Mouse (Mus musculus): ENCODE results near the gene Arid1b.

GRCm38 (mm10) chr17:5097545-5098475, 103.7 kb downstream of the Arid1b start:
- no peak for TF ChIP-seq POLR2A (IDR thresholded peaks at IDR 0.05; ENCODE audit: control insufficient read depth, extremely low read depth, insufficient read depth, low read length, poor library complexity)
- no peak for TF ChIP-seq CTCF (IDR thresholded peaks at IDR 0.05; ENCODE audit: borderline replicate concordance, control insufficient read depth, extremely low read depth, insufficient read depth, low read length, poor library complexity)
